Mouse (Mus musculus): ENCODE measurements around the gene Kcnd3.

DNA sequence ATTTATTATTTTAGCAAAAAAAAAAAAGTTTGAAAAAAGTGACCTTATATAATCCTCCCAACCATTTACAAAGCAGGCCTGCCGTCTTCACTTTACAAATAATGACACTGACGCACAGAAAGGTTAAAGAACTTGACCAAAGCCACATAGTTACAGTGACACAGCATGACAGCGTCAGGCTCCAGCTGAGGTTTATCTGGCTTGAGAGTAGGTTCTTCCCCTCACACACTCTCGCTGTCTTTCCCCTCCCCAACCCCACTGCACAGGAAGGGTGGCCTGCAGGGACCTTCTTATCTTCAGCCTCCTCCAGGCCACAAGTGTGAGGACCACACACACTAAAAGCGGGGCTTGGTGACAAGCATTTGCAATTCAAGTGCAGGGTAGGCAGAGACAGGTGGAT is 49.5 kb upstream of the Kcnd3 start:
- TF ChIP-seq POLR2A (IDR thresholded peaks at IDR 0.05; ENCODE audit: extremely low read depth, insufficient read depth, low read length): no peak
- no peak for TF ChIP-seq CTCF (IDR thresholded peaks at IDR 0.05; ENCODE audit: extremely low read depth, insufficient read depth, low read length)
